Mouse (Mus musculus) erythroblast, embryonic 14.5 days (primary cell): ENCODE measurements at regions not wholly inside any gene's neighbourhood (a gene's known extent, or its start where the extent isn't known, plus 50 kb on each side); places are given as distances from the start of the nearest gene placed in this dataset.

Experiments
- GATA1 ChIP-seq: IDR thresholded peaks from 2 replicates; pipeline ENCODE4 v1.6.1; 2012; ENCODE audit warnings: low read length, inconsistent platforms, mixed read lengths
- TAL1 ChIP-seq: IDR thresholded peaks from 3 replicates; pipeline ENCODE4 v1.6.1; 2012; ENCODE audit warnings: low read length, inconsistent platforms, mixed read lengths

DNA sequence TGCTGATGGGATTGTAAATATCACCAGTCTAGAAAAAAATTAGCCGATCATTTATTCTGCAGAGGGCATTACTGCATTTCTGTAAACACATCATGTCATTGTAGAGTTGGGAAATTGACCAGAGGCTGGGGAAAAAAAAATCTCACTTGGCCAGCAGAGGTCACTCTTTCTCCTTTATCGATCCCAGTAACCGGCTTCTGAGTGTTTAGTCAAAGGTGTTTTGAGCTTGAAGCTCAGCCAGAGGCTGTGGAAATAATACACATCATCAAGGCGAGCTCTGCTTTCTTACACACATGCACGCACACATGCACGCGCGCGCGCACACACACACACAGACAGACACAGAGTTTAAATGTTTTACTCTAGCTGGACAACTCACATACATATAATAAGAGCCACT is 106.5 kb downstream of the Slc4a3 start:
- TF ChIP-seq GATA1 (no peak), TAL1 (no peak)
